ENCODE assay signal across 8 mouse cellular contexts in genomic region chr6:125314231-125314563, GRCm38 (mm10). TPM values are rescaled to one million over a fixed set of nuclear protein-coding genes. Genes with fewer than 3 reads are reported as not detected.
A peak's percentile ranks its signal among the peaks of the same experiment; 100 is the strongest.
DNase-seq lines count a peak whose midpoint lies in the region; ATAC-seq lines count a peak whose summit lies in the region.

No protein-coding gene starts in this region.

- WGBS in kidney, embryonic 16.5 days: 52% methylated on average over 7 of the region's 7 CpGs
- 58% methylated on average over 7 of the region's 7 CpGs for WGBS in embryonic facial prominence, embryonic 12.5 days
- WGBS in intestine, embryonic 15.5 days: 49% methylated on average over 7 of the region's 7 CpGs
- 46% methylated on average over 7 of the region's 7 CpGs for WGBS in midbrain, embryonic 16.5 days

- peaks cover 34% of the 10 kb centered on the region for H3K4me1 ChIP-seq in kidney, embryonic 16.5 days (ENCODE audit: insufficient read depth, low read length)
- peaks cover 29% of the 10 kb centered on the region for H3K4me1 ChIP-seq in embryonic facial prominence, embryonic 12.5 days
- peaks cover 24% of the 10 kb centered on the region for H3K4me1 ChIP-seq in intestine, embryonic 15.5 days (replicated peaks)
- peaks cover 13% of the 10 kb centered on the region for H3K4me1 ChIP-seq in midbrain, embryonic 16.5 days (ENCODE audit: control insufficient read depth, insufficient read depth, low read length)

- peaks cover 12% of the 10 kb centered on the region; the same call in 1 of the 2 replicates for H3K36me3 ChIP-seq in kidney, embryonic 16.5 days (ENCODE audit: insufficient read depth, low read length)
- H3K36me3 ChIP-seq in embryonic facial prominence, embryonic 12.5 days: no peaks in the 10 kb centered on the region
- no peaks in the 10 kb centered on the region for H3K36me3 ChIP-seq in intestine, embryonic 15.5 days
- no peaks in the 10 kb centered on the region for H3K36me3 ChIP-seq in midbrain, embryonic 16.5 days (ENCODE audit: control insufficient read depth, insufficient read depth, low read length)

- H3K4me2 ChIP-seq in kidney, embryonic 16.5 days (replicated peaks; ENCODE audit: low read depth, low read length): peak overlapping the region; percentile 80
- peak overlapping the region; percentile 67 for H3K4me2 ChIP-seq in embryonic facial prominence, embryonic 12.5 days (replicated peaks)
- peak overlapping the region; percentile 68 for H3K4me2 ChIP-seq in intestine, embryonic 15.5 days (replicated peaks)
- peak overlapping the region; percentile 55 for H3K4me2 ChIP-seq in midbrain, embryonic 16.5 days (ENCODE audit: low read length)

- peak overlapping the region; percentile 70 for H3K4me3 ChIP-seq in kidney, embryonic 16.5 days (ENCODE audit: low read length)
- H3K4me3 ChIP-seq in embryonic facial prominence, embryonic 12.5 days: peak overlapping the region; percentile 44
- peak overlapping the region; percentile 62 for H3K4me3 ChIP-seq in intestine, embryonic 15.5 days (replicated peaks)
- peak overlapping the region; percentile 31; the same call in 1 of the 2 replicates for H3K4me3 ChIP-seq in midbrain, embryonic 16.5 days (ENCODE audit: low read depth, low read length)

- no peaks in the 10 kb centered on the region for H3K27me3 ChIP-seq in kidney, embryonic 16.5 days (ENCODE audit: insufficient read depth, low read length)
- H3K27me3 ChIP-seq in embryonic facial prominence, embryonic 12.5 days: 0 out of 2 replicates have a peak, but pooled peaks cover 4% of the 10 kb centered on the region
- H3K27me3 ChIP-seq in intestine, embryonic 15.5 days (replicated peaks): no peaks in the 10 kb centered on the region
- H3K27me3 ChIP-seq in midbrain, embryonic 16.5 days (ENCODE audit: control insufficient read depth, insufficient read depth, low read depth, low read length): no peaks in the 10 kb centered on the region

- DNase-seq in kidney, postnatal 36 days: no peak
- DNase-seq in cerebellum, postnatal 4 days (ENCODE audit: low spot score in 2 of 2): no peak
- no peak for DNase-seq in urinary bladder, adult 18-20 months (ENCODE audit: low spot score in 2 of 2)
- DNase-seq in natural killer cell, adult 2 months (ENCODE audit: low spot score in 2 of 2): no peak

- no peaks in the 10 kb centered on the region for H3K9me3 ChIP-seq in kidney, embryonic 16.5 days (ENCODE audit: low read length)
- H3K9me3 ChIP-seq in embryonic facial prominence, embryonic 12.5 days: no peaks in the 10 kb centered on the region
- H3K9me3 ChIP-seq in intestine, embryonic 15.5 days: no peaks in the 10 kb centered on the region
- no peaks in the 10 kb centered on the region for H3K9me3 ChIP-seq in midbrain, embryonic 16.5 days (replicated peaks; ENCODE audit: control insufficient read depth, low read length, poor library complexity, severe bottlenecking)

- ATAC-seq in kidney, embryonic 16.5 days (ENCODE audit: low FRiP score, low TSS enrichment): peak; percentile 25
- no peak for ATAC-seq in embryonic facial prominence, embryonic 12.5 days (ENCODE audit: insufficient number of reproducible peaks, insufficient read depth, low FRiP score, low TSS enrichment)
- ATAC-seq in intestine, embryonic 15.5 days: no peak; the same call in 1 of the 2 replicates
- peak; percentile 38 for ATAC-seq in midbrain, embryonic 16.5 days

- H3K27ac ChIP-seq in kidney, embryonic 16.5 days (ENCODE audit: low read length): peak overlapping the region; percentile 84
- no peak overlapping the region for H3K27ac ChIP-seq in embryonic facial prominence, embryonic 12.5 days
- H3K27ac ChIP-seq in intestine, embryonic 15.5 days: peak overlapping the region; percentile 65
- no peak overlapping the region for H3K27ac ChIP-seq in midbrain, embryonic 16.5 days (ENCODE audit: low read length)

- H3K9ac ChIP-seq in kidney, embryonic 16.5 days (replicated peaks; ENCODE audit: low read length): peak overlapping the region; percentile 92
- H3K9ac ChIP-seq in embryonic facial prominence, embryonic 12.5 days: peak overlapping the region; percentile 75
- peak overlapping the region; percentile 76 for H3K9ac ChIP-seq in intestine, embryonic 15.5 days
- H3K9ac ChIP-seq in midbrain, embryonic 16.5 days (ENCODE audit: low read depth, low read length): peak overlapping the region; percentile 66

RNA-seq across cellular contexts. Expression of gene Ltbr, which starts 0.5 kb away (rescaled TPM):
- 71.6 and 73.7 TPM in 2 replicates for polyA plus RNA-seq in kidney, embryonic 16.5 days (2015; fragmentation: Nextera tagmentation; extraction: Ambion mirVana)
- 27.2 and 28.2 TPM in 2 replicates for polyA plus RNA-seq in embryonic facial prominence, embryonic 12.5 days (2016; fragmentation: Nextera tagmentation; extraction: Ambion mirVana)
- polyA plus RNA-seq in intestine, embryonic 15.5 days (2015; fragmentation: Nextera tagmentation; extraction: Ambion mirVana): 78.6 and 83.8 TPM in 2 replicates
- 12.8 and 16.0 TPM in 2 replicates for polyA plus RNA-seq in midbrain, embryonic 16.5 days (2015; fragmentation: Nextera tagmentation; extraction: Ambion mirVana)

RNA-seq across cellular contexts. Expression of gene Scnn1a, which starts 6.3 kb away (rescaled TPM):
- polyA plus RNA-seq in kidney, embryonic 16.5 days (2015; fragmentation: Nextera tagmentation; extraction: Ambion mirVana): 7.5 and 7.7 TPM in 2 replicates
- 0.52 and 1.1 TPM in 2 replicates for polyA plus RNA-seq in embryonic facial prominence, embryonic 12.5 days (2016; fragmentation: Nextera tagmentation; extraction: Ambion mirVana)
- polyA plus RNA-seq in intestine, embryonic 15.5 days (2015; fragmentation: Nextera tagmentation; extraction: Ambion mirVana): 2.6 and 3.3 TPM in 2 replicates
- 0.67 and 1.1 TPM in 2 replicates for polyA plus RNA-seq in midbrain, embryonic 16.5 days (2015; fragmentation: Nextera tagmentation; extraction: Ambion mirVana)

RNA-seq across cellular contexts. Expression of gene Tuba3a, which starts 28.4 kb away (rescaled TPM):
- 0.19 and 0.65 TPM in 2 replicates for polyA plus RNA-seq in kidney, embryonic 16.5 days (2015; fragmentation: Nextera tagmentation; extraction: Ambion mirVana)
- polyA plus RNA-seq in embryonic facial prominence, embryonic 12.5 days (2016; fragmentation: Nextera tagmentation; extraction: Ambion mirVana): 0.20 and 0.29 TPM in 2 replicates
- polyA plus RNA-seq in intestine, embryonic 15.5 days (2015; fragmentation: Nextera tagmentation; extraction: Ambion mirVana): 0.14 TPM in 1 of 2 replicates, not detected in the other
- polyA plus RNA-seq in midbrain, embryonic 16.5 days (2015; fragmentation: Nextera tagmentation; extraction: Ambion mirVana): not detected in 2 replicates

RNA-seq across cellular contexts. Expression of gene Tnfrsf1a, which starts 35.0 kb away (rescaled TPM):
- 91.0 and 93.2 TPM in 2 replicates for polyA plus RNA-seq in kidney, embryonic 16.5 days (2015; fragmentation: Nextera tagmentation; extraction: Ambion mirVana)
- polyA plus RNA-seq in embryonic facial prominence, embryonic 12.5 days (2016; fragmentation: Nextera tagmentation; extraction: Ambion mirVana): 49.4 and 51.9 TPM in 2 replicates
- 69.1 and 71.4 TPM in 2 replicates for polyA plus RNA-seq in intestine, embryonic 15.5 days (2015; fragmentation: Nextera tagmentation; extraction: Ambion mirVana)
- polyA plus RNA-seq in midbrain, embryonic 16.5 days (2015; fragmentation: Nextera tagmentation; extraction: Ambion mirVana): 11.0 and 11.2 TPM in 2 replicates

Comparison
In these comparisons a context has a peak if more than half of its experiments do, and no peak if none do; other contexts are left out.
1. ATAC-seq: peak in kidney, embryonic 16.5 days (single experiment) and midbrain, embryonic 16.5 days (single experiment); none in embryonic facial prominence, embryonic 12.5 days (single experiment) and intestine, embryonic 15.5 days (single experiment).
2. H3K27ac ChIP-seq: peak in kidney, embryonic 16.5 days (single experiment) and intestine, embryonic 15.5 days (single experiment); none in embryonic facial prominence, embryonic 12.5 days (single experiment) and midbrain, embryonic 16.5 days (single experiment).
3. Peak in every context shown above with its lines, with median percentiles within 50 percentile points of each other: H3K4me2 ChIP-seq, H3K4me3 ChIP-seq and H3K9ac ChIP-seq.